Mouse (Mus musculus) lung, embryonic 14.5 days (tissue): Measurements from ENCODE around the gene Rab7b. TPM values are rescaled to one million over a fixed set of nuclear protein-coding genes. Genes with fewer than 3 reads are reported as not detected.
A peak's percentile ranks its signal among the peaks of the same experiment; 100 is the strongest.

Experiments
- ATAC-seq: fragments of 200-750 bp; cut with Nextera tagmentation; 2 replicates; pipeline ENCODE4 v1.8.0; 2017; ENCODE audit warnings: mild to moderate bottlenecking, moderate TSS enrichment, moderate library complexity; ENCODE audit not compliant: insufficient read depth
- DNase-seq: peaks from one replicate; pipeline ENCODE4 v3.0.0-alpha.2; 2015
- H3K27ac ChIP-seq: fragments of 300-500 bp; sonication (generic); 2 replicates; pipeline ENCODE4 v1.5.1; 2014; ENCODE audit warnings: low read depth, mild to moderate bottlenecking, moderate library complexity
- H3K27me3 ChIP-seq: fragments of 300-500 bp; sonication (generic); 2 replicates; pipeline ENCODE4 v1.6.1; 2014; ENCODE audit warnings: low read length, control low read depth; ENCODE audit not compliant: insufficient read depth
- H3K36me3 ChIP-seq: fragments of 300-500 bp; sonication (generic); 2 replicates; pipeline ENCODE4 v1.6.1; 2014; ENCODE audit warnings: control low read depth; ENCODE audit not compliant: insufficient read depth
- H3K4me1 ChIP-seq: fragments of 300-500 bp; sonication (generic); 2 replicates; pipeline ENCODE4 v1.6.1; 2014; ENCODE audit warnings: antibody characterized with exemption, control low read depth; ENCODE audit not compliant: insufficient read depth
- H3K4me2 ChIP-seq: fragments of 300-500 bp; sonication (generic); 2 replicates; pipeline ENCODE4 v1.6.1; 2014; ENCODE audit warnings: mild to moderate bottlenecking
- H3K4me3 ChIP-seq: fragments of 300-500 bp; sonication (generic); 2 replicates; pipeline ENCODE4 v1.5.1; 2014; ENCODE audit warnings: low read depth, low read length
- H3K9ac ChIP-seq: fragments of 300-500 bp; sonication (generic); 2 replicates; pipeline ENCODE4 v1.6.1; 2014
- H3K9me3 ChIP-seq: fragments of 300-500 bp; sonication (generic); 2 replicates; pipeline ENCODE4 v1.6.1; 2016; ENCODE audit warnings: low read depth, low read length, control low read depth
- CTCF ChIP-seq: IDR thresholded peaks from 2 replicates; pipeline ENCODE4 v1.5.1; 2016; ENCODE audit warnings: antibody characterized with exemption, low read depth
- WGBS: fragments of 180-500 bp; shearing (Covaris S2); extraction: QIAGEN DNeasy Blood & Tissue Kit; methylation state at CpG from one replicate; pipeline ENCODE4 v1.1.7; 2014; 5-methylcytosine and 5-hydroxymethylcytosine counted together
- polyA plus RNA-seq: library from polyadenylated mRNA; unstranded; fragments of >200 nt; fragmentation: Nextera tagmentation; extraction: Ambion mirVana; gene quantifications from 2 replicates; pipeline ENCODE4 v1.2.1, GENCODE M21; 2014

Gene Rab7b
- polyA plus RNA-seq, 1 experiment from 2014 or later, result 1.6 TPM

GRCm38 (mm10) chr1:131695308-131695707 is 6.8 kb downstream of the Rab7b start:
- no peaks in the 10 kb centered on the region for H3K9me3 ChIP-seq
- no peaks in the 10 kb centered on the region for H3K36me3 ChIP-seq
- H3K27ac ChIP-seq, result no peak overlapping the region
- no peaks in the 10 kb centered on the region for H3K4me1 ChIP-seq
- no peak overlapping the region for H3K4me3 ChIP-seq
- no peaks in the 10 kb centered on the region for H3K27me3 ChIP-seq
- 61% methylated on average over 2 of the region's 2 CpGs for WGBS
- no peak for TF ChIP-seq CTCF
- H3K4me2 ChIP-seq, result no peak overlapping the region
- ATAC-seq, result no peak
- DNase-seq, result no peak
- H3K9ac ChIP-seq, result no peak overlapping the region

GRCm38 (mm10) chr1:131696325-131696724 is 7.8 kb downstream of the Rab7b start:
- Histone ChIP-seq H3K4me2 (no peak overlapping the region), H3K36me3 (no peaks in the 10 kb centered on the region), H3K4me3 (no peak overlapping the region), H3K27ac (no peak overlapping the region), H3K9me3 (no peaks in the 10 kb centered on the region), H3K4me1 (no peaks in the 10 kb centered on the region), H3K9ac (no peak overlapping the region), H3K27me3 (no peaks in the 10 kb centered on the region)
- DNase-seq, result no peak
- WGBS, result 54% methylated on average over 4 of the region's 4 CpGs
- no peak for TF ChIP-seq CTCF
- ATAC-seq, result no peak

- TF ChIP-seq CTCF, result no peak
- DNase-seq, result no peak
- WGBS, result 83% methylated on average over 3 of the region's 3 CpGs
- no peak overlapping the region for H3K4me2 ChIP-seq
- H3K36me3 ChIP-seq, result no peaks in the 10 kb centered on the region
- H3K27ac ChIP-seq, result no peak overlapping the region
- H3K4me1 ChIP-seq, result no peaks in the 10 kb centered on the region
- H3K4me3 ChIP-seq, result no peak overlapping the region
- H3K9ac ChIP-seq, result no peak overlapping the region
- H3K27me3 ChIP-seq, result no peaks in the 10 kb centered on the region
- no peaks in the 10 kb centered on the region for H3K9me3 ChIP-seq
- no peak for ATAC-seq
Measured at GRCm38 (mm10) chr1:131698770-131699169, 10.3 kb downstream of the Rab7b start.

GRCm38 (mm10) chr1:131699642-131700041 is 11.1 kb downstream of the Rab7b start:
- no peak; the same call in 1 of the 2 replicates for ATAC-seq
- Histone ChIP-seq H3K9ac (no peak overlapping the region), H3K4me3 (no peak overlapping the region)

GRCm38 (mm10) chr1:131700447-131700846 is 12.0 kb downstream of the Rab7b start:
- Histone ChIP-seq H3K27me3 (no peaks in the 10 kb centered on the region), H3K4me2 (no peak overlapping the region), H3K27ac (no peak overlapping the region), H3K9me3 (no peaks in the 10 kb centered on the region), H3K36me3 (no peaks in the 10 kb centered on the region), H3K4me1 (no peaks in the 10 kb centered on the region), H3K9ac (no peak overlapping the region), H3K4me3 (no peak overlapping the region)
- 72% methylated on average over 5 of the region's 5 CpGs for WGBS
- no peak for TF ChIP-seq CTCF
- ATAC-seq (no peak), DNase-seq (no peak)

More at GRCm38 (mm10) chr1:131699642-131700041, 11.1 kb downstream of the Rab7b start:
- 47% methylated on average over 4 of the region's 4 CpGs for WGBS
- H3K9me3 ChIP-seq, result no peaks in the 10 kb centered on the region
- no peak overlapping the region for H3K4me2 ChIP-seq
- DNase-seq, result peak; percentile 24
- H3K27ac ChIP-seq, result no peak overlapping the region
- H3K27me3 ChIP-seq, result no peaks in the 10 kb centered on the region
- no peak for TF ChIP-seq CTCF
- H3K36me3 ChIP-seq, result no peaks in the 10 kb centered on the region
- no peaks in the 10 kb centered on the region for H3K4me1 ChIP-seq

GRCm38 (mm10) chr1:131701391-131701790 is 12.9 kb downstream of the Rab7b start:
- no peak overlapping the region for H3K4me2 ChIP-seq
- H3K9ac ChIP-seq, result no peak overlapping the region
- no peaks in the 10 kb centered on the region for H3K27me3 ChIP-seq
- no peaks in the 10 kb centered on the region for H3K36me3 ChIP-seq
- no peaks in the 10 kb centered on the region for H3K9me3 ChIP-seq
- H3K4me3 ChIP-seq, result no peak overlapping the region
- H3K4me1 ChIP-seq, result no peaks in the 10 kb centered on the region
- WGBS, result 80% methylated on average over 5 of the region's 5 CpGs
- DNase-seq (no peak), ATAC-seq (no peak)
- TF ChIP-seq CTCF, result 0 out of 2 replicates have a peak, but pooled peaks have one; percentile 4
- H3K27ac ChIP-seq, result no peak overlapping the region

- DNase-seq, result peak; percentile 77
- Histone ChIP-seq H3K27me3 (no peaks in the 10 kb centered on the region), H3K4me3 (no peak overlapping the region), H3K36me3 (no peaks in the 10 kb centered on the region), H3K9me3 (no peaks in the 10 kb centered on the region), H3K27ac (no peak overlapping the region), H3K9ac (no peak overlapping the region), H3K4me1 (no peaks in the 10 kb centered on the region), H3K4me2 (no peak overlapping the region)
- WGBS, result 30% methylated on average over 8 of the region's 8 CpGs
- no peak for TF ChIP-seq CTCF
- peak; percentile 84 for ATAC-seq
Measured at GRCm38 (mm10) chr1:131702094-131702766, 13.7 kb downstream of the Rab7b start.
